Mouse (Mus musculus) cerebellum, adult 8-10 months (tissue): ENCODE measurements around the gene Olfml2a.
"Not testable (repeated sequence)": the region's sequence is repeated elsewhere in the genome, so short reads cannot be mapped to it uniquely, and the experiment has no call there.

Experiments
- DNase-seq: peaks from one replicate; pipeline ENCODE4 v3.0.0; 2022

Olfml2a gene

DNA sequence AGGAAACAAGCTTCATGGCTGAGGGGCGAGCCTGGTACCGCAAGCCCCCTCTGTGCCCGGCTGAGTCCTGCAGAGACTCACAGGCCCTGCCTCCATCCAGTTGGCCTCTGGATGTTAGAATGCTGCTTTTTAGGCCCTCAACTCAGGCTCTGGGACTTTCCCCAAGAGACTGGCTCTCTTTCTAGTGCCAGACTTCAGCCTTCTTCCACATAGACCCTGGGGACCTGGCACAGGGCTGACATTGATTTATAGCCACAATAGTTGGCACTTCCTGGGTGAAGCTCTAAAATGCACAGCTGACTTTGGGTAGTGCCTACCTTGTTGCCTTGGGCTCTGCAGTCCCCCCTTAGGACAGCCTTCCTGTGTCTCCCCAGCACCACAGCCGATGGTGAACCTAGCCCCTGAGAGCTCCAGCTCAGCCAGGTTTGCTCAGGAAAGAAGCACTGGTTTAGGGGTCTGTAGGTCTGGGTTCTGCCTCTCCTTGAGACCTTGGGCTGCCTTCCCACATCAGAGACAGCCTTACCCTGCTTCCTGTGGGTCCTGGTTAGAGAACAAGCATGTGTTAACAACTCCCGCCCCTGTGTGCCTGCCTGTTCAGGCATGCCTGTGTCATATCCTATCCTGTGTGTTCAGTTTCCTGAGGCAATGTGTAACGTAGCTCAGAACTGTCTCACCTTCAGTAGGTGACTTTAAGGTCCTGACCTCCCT lies 56.2 kb downstream of the Olfml2a start:
- DNase-seq = no peak

DNA sequence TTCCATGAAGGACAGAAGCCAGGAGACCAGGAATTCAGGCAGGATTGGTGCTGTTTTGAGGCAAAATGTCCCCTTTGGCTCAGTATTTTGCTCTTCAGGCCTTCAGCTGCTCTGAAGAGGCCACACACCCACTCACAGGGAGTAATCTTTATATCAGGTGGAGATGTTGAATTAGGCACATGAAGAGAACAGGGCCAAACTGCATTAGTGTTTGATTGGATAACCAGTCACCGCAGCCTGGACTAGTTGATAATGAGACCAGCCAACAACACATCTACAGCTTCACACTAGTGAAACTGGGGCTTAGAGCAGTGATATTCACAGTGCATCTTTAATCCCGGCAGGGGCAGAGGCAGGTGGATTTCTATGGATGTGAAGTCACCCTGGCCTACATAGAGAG lies 57.2 kb downstream of the Olfml2a start:
- DNase-seq = no peak

DNA sequence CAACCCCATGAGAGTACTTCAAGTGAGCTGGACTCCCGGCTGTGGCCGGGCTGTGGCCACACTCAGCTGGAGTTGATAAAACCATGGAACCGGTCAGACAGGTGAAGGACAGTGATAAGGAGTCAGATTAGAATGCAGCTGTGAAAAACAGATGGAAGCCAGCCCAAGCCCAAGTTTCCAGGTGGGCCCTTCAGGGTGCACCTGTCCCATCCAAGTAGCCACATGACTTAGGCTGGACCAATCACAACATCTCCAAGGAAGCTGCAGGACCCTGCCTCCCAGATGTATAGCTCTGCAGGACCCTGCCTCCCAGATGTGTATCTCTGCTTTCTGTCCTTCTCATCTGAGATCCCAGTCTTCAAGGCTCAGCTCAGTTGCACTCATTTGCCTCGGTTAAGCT lies 60.2 kb downstream of the Olfml2a start:
- DNase-seq = no peak

DNA sequence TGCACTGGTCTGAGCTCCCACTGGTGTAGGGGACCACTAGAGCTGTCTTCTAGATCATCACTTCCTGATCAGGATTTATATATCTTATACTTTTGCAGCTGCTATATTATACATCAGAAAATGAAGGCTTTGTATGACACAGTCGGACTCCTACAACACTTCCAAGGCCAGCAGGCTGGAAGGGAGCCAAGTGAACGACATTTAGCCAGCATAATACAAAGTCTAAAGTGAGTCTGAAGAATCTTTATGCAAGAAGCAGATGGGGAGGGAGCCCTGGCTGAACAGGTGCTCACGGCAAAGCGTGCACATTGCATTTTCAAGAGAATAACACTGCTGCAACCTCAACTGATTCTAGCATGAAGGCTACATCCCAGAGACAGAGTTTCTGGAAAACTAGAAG lies 60.7 kb downstream of the Olfml2a start:
- no peak for DNase-seq

GRCm38 (mm10) chr2:38997386-38998374 lies 65.9 kb downstream of the Olfml2a start, which contains the start of gene Wdr38:
Gene Wdr38 (plus strand): TSS chr2:38997476.
- peak; percentile 91 for DNase-seq

GRCm38 (mm10) chr2:38999381-38999780 lies 67.6 kb downstream of the Olfml2a start:
- no peak for DNase-seq

- no peak for DNase-seq
Observed at GRCm38 (mm10) chr2:38999910-39000586, 68.3 kb downstream of the Olfml2a start.

DNA sequence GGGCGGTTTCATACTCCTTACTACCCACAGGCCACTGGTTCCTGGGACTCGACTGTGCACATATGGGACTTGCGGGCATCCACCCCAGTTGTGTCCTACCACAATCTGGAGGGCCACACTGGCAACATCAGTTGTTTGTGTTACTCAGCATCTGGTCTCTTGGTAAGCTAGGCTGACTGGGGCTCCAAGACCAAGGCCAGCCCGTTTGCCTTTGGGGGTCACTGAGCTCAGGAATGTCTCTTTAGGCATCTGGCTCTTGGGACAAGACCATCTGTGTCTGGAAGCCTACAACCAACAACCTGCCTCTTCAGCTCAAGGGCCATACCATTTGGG lies 68.8 kb downstream of the Olfml2a start:
- DNase-seq = no peak

DNA sequence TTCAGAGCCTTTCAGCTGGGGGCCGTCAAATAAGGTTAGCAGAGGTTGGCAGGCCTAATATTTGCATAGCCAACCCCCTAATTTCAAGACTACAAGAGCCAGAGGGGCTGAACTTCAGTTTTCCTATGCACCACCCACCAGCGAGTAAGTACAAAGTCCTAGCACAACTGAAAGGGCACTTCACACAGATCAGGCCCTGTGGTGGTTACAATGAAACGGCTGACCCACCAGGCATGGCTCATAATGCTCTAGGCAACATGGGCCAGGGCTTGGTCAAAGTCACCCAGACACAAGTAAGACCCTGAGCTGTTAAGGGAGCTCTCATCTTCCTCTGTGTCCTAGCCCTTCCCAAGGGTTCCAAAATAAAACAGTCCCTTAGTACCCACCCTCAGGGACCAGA lies 70.1 kb downstream of the Olfml2a start:
- DNase-seq = no peak

DNA sequence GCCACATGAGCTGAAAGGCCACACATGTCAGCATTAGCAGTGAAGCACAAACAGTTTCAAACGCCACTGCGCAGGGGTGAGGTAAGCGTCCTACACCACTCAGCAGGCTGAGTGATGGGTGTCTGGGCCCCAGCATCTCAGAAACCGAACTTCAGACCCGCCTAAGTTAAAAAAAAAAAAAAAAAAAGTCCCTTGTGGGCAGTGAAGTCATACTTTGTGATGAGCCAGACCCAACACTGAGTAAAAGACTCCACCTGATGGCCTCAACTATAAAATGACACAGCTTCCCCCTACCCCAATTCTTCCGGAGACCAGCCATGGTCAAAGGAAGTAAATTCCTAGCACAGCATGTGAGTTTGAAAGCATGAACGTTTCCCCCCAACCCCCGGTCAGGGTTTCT lies 71.3 kb downstream of the Olfml2a start:
- DNase-seq = no peak

DNA sequence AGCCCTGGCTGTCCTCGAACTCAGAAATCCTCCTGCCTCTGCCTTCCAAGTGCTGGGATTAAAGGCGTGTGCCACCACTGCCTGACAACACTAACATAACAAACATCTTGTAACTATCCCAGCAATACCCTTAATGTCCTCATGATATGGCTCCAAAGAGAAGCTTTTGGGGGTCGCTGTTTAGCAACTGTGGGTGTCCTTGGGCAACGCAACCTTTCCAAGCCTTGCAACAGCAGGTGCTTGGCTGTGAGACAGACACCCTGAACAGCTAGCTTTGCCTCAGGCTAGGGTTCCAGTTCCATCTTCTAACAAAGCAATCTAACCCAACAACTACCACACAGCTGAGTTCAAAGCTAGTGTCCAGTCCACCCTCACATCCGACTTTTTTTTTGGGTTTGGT lies 71.7 kb downstream of the Olfml2a start:
- DNase-seq = no peak

GRCm38 (mm10) chr2:39004372-39004771 lies 72.6 kb downstream of the Olfml2a start:
- DNase-seq = no peak

- DNase-seq = peak; percentile 87
Observed at GRCm38 (mm10) chr2:39004880-39005435, 73.2 kb downstream of the Olfml2a start, which contains the start of gene Arpc5l. Gene Arpc5l (plus strand): TSS chr2:39005348.

DNA sequence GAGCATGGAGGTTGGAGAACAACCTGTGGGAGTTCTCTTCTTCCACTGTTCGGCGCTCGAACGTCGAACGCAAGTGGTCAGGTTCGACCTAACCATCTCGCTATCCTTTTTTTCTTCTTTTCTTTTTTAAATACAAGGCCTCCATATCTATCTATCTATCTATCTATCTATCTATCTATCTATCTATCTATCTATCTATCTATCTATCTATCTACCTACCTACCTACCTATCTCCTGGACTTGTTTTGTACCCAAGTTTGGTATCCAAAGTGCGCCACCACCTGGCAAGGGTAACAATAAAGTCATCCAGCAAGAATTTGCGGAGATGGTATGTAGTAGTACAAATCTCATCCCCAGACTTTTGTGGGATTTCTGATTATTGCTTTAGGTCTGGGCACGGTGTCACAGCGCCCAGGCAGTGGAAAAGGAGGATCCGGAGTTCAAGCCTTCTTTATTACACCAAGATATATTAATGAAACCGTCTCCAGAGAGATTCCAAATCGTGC lies 73.8 kb downstream of the Olfml2a start, which contains the start of gene Rpl35:
Gene Rpl35 (minus strand): TSS at position 51 of the 506 bp plus-strand sequence.
- no peak for DNase-seq

DNA sequence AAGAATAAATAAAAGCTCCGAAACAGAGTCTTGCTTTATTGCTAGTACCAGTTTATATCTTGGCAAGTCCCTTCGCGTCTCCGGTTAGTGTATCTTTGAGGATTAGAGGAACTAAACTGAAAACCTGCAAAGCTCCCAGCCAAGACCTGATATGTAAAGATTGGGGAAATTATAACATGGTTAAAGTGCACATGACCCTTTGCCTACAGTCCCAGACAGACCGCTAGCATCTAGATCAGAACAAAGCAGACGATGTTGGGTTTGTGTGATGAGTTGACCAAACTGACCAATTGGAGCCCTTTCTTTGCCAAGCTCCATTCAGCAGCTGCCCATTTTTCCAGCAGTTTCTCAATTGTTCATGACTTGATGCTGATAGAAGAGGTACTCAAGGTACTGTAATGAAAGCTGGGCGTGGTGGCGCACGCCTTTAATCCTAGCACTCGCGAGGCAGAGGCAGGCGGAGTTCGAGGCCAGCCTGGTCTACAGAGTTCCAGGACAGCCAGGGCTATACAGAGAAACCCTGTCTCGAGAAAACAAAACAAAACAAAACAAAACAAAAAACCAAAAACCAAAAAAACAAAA lies 74.5 kb downstream of the Olfml2a start:
- no peak for DNase-seq

- DNase-seq = peak; percentile 92
Observed at GRCm38 (mm10) chr2:39007865-39008264, 76.1 kb downstream of the Olfml2a start.

- no peak for DNase-seq
Observed at GRCm38 (mm10) chr2:39008350-39008851, 76.6 kb downstream of the Olfml2a start.

DNA sequence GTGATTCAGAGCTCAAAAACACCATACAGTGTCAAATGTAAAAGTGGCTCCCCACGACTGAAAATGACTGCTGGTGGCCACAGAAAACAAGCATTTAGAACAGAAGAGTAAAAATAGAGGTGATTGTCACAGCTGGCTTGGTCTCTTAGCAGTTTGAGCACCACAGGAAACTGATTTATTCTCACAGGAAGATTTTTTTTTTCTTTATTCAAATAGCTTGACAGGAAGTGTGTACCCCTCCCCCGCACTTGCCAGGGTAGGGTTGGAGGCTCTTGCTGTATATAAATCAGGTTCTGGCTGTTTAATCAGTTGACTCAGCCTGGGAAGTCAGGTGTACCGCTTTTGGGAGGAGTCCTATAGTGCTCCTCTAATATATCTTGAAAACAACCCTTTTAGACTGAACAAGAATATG lies 77.2 kb downstream of the Olfml2a start:
- no peak for DNase-seq

DNA sequence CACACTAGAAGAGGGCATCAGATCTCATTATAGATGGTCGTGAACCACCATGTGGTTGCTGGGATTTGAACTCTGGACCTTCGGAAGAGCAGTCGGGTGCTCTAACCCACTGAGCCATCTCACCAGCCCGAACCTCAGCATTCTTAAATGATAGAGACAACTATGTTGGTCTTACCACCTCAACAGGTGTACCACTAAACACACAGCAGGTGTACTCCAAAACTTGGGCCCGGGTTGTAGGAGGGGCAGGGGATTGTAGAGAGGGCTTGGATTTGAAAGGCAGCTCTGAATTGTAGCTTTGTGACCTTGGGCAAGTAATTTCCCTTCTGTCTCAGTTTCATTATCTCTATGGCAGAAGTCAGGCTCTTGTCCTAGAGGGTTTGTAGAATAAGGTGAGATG lies 78.4 kb downstream of the Olfml2a start:
- DNase-seq = not testable (repeated sequence)

DNA sequence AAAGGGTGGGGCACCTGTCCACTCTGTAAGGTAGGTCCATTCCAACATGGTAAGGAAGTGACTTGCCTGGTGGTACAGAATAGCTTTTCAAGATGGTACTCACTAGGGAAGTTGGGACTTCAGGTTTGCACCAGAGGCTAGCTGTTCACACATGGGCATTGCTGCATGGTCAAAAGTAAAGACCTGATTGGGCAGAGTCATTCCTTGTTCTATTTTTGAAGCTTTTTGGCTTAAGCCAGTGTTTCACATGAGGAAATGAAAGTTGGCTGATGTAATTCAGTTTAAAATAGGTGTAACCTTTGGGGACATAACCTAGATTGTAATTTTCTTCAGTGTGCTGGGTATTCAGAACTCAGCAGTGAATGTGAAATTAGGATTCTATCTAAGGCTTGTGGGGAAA lies 79.5 kb downstream of the Olfml2a start:
- DNase-seq = no peak

DNA sequence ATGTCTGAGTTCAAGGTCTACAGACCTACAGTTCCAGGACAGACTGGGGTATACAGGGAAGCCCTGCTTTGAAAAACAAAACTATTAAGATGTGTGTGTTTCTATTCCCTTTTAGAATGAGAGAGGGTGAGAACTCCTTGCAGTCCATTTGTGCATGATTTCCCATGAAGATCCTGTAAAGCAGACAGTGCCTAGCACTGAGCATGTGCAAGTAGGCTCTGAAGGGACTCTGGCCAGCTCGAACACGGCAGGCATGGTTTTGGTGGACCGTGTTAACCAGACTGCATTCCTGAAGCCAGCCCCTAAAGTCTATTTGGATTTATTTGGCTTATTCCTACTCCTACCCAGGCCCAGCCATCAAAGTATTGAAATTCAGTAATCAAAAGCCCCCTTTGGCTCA lies 80.2 kb downstream of the Olfml2a start:
- no peak for DNase-seq

GRCm38 (mm10) chr2:39012768-39013279 lies 81.0 kb downstream of the Olfml2a start:
- DNase-seq = no peak
